Mouse (Mus musculus): ENCODE results near the gene Zic4. TPM values are rescaled to one million over a fixed set of nuclear protein-coding genes. Genes with fewer than 3 reads are reported as not detected.
A peak's percentile ranks its signal among the peaks of the same experiment; 100 is the strongest.

Gene Zic4
- polyA plus RNA-seq, 1 experiment from 2014 or later = not detected

DNA sequence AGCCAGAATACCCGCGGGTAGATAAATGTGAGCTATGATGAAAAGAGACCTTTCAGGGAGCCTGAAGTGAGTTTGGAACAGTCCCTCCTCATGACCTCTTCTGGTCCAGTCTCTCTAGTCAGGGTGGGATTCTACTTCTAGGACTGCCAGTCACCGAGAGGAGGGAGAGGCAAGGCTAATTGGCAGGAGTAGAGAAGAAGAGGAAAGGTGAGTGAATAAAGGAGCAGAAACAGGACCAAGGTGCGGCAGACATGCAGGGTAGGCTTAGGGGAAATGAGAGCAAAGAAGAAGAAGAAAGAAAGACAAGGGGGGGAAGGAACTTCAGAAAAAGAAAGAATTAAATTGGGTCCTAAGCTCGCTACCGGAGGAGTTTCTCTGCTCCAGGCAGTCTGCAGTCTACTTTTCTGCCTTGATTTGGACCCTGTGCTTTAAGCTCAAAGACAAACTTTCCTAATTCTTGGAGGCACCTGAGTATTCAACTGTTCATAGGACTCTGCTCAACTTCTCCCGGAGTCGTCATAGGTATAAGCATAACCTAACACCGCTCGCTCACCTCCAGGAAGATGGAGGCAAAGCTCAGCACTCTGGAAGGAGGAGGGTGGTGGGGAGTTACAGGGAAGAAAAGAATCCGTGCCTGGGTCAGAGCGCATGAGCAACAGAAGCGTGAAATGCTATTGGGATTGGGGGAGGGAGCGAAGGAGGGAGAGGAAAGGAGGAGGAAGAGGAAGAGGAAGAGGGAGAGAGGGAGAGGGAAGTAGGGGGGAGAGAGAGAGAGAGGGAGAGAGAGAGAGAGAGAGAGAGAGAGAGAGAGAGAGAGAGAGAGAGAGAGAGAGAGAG, 15.0 kb downstream of the Zic4 start:
- H3K9ac ChIP-seq (ENCODE audit: low read depth, low read length) = no peak overlapping the region
- no peak overlapping the region for H3K4me2 ChIP-seq (ENCODE audit: low read depth, low read length)
- no peak for ATAC-seq (ENCODE audit: low read depth)
- H3K36me3 ChIP-seq (ENCODE audit: control insufficient read depth, insufficient read depth) = no peaks in the 10 kb centered on the region
- whole genome bisulfite sequencing (ENCODE audit: insufficient replicate concordance) = 5% methylated on average over 14 of the region's 14 CpGs
- no peaks in the 10 kb centered on the region for H3K4me1 ChIP-seq (ENCODE audit: control insufficient read depth, low read depth, low read length)
- no peak overlapping the region for H3K27ac ChIP-seq (ENCODE audit: low read length)
- H3K27me3 ChIP-seq (ENCODE audit: control insufficient read depth, insufficient read depth, low read depth, low read length) = peaks cover 72% of the 10 kb centered on the region
- H3K9me3 ChIP-seq (replicated peaks; ENCODE audit: control insufficient read depth, low read length) = no peaks in the 10 kb centered on the region
- no peak overlapping the region for H3K4me3 ChIP-seq (ENCODE audit: low read depth, low read length)

GRCm38 (mm10) chr9:91377873-91378150, 15.6 kb downstream of the Zic4 start:
- Histone ChIP-seq H3K27ac (ENCODE audit: low read length) (no peak overlapping the region), H3K4me1 (ENCODE audit: control insufficient read depth, low read depth, low read length) (no peaks in the 10 kb centered on the region), H3K4me3 (ENCODE audit: low read depth, low read length) (no peak overlapping the region), H3K9ac (ENCODE audit: low read depth, low read length) (no peak overlapping the region), H3K36me3 (ENCODE audit: control insufficient read depth, insufficient read depth) (no peaks in the 10 kb centered on the region), H3K27me3 (ENCODE audit: control insufficient read depth, insufficient read depth, low read depth, low read length) (peaks cover 76% of the 10 kb centered on the region), H3K9me3 (replicated peaks; ENCODE audit: control insufficient read depth, low read length) (no peaks in the 10 kb centered on the region), H3K4me2 (ENCODE audit: low read depth, low read length) (no peak overlapping the region)
- 3% methylated on average over 15 of the region's 16 CpGs for WGBS (ENCODE audit: insufficient replicate concordance)
- no peak for ATAC-seq (ENCODE audit: low read depth)

DNA sequence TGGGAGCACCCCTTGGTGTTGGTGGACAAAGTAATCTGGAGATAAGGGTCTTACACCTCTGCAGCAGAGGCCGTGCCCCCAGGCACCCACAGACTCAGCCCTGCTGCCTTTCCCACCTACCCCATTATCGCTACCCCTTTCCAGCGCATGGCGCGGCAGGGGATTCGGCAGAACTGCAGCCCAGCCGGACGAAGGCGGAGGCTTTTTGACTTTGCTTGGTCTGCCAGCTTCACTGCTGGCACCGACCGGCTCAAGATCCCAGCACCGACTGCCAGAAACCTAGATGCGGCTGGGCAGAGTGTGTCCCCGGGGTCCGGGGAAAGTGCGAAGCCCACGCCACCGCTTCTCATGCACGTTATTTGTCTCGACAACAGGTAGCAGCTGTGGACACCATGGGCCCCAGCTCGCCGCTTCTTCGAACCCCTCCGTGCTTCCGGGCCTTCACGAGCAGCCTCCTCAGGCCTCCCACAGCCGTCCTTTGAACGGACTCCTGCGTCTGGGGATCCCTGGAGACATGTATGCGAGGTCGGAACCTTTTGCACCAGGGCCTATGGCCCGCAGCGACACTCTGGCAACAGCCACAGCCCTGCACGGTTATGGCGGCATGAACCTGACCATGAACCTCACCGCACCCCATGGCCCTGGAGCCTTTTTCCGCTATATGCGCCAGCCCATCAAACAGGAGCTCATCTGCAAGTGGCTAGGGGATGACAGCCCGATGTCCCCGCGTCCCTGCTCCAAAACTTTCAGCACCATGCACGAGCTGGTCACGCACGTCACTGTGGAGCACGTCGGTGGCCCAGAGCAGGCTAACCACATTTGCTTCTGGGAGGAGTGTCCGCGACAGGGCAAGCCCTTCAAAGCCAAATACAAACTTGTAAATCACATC, 16.4 kb downstream of the Zic4 start:
- no peaks in the 10 kb centered on the region for H3K36me3 ChIP-seq (ENCODE audit: control insufficient read depth, insufficient read depth)
- no peaks in the 10 kb centered on the region for H3K4me1 ChIP-seq (ENCODE audit: control insufficient read depth, low read depth, low read length)
- H3K9ac ChIP-seq (ENCODE audit: low read depth, low read length) = no peak overlapping the region
- WGBS (ENCODE audit: insufficient replicate concordance) = 2% methylated on average over 48 of the region's 48 CpGs
- no peaks in the 10 kb centered on the region for H3K9me3 ChIP-seq (replicated peaks; ENCODE audit: control insufficient read depth, low read length)
- H3K27me3 ChIP-seq (ENCODE audit: control insufficient read depth, insufficient read depth, low read depth, low read length) = peaks cover 82% of the 10 kb centered on the region
- no peak overlapping the region for H3K4me3 ChIP-seq (ENCODE audit: low read depth, low read length)
- no peak for ATAC-seq (ENCODE audit: low read depth)
- H3K27ac ChIP-seq (ENCODE audit: low read length) = no peak overlapping the region
- H3K4me2 ChIP-seq (ENCODE audit: low read depth, low read length) = no peak overlapping the region

DNA sequence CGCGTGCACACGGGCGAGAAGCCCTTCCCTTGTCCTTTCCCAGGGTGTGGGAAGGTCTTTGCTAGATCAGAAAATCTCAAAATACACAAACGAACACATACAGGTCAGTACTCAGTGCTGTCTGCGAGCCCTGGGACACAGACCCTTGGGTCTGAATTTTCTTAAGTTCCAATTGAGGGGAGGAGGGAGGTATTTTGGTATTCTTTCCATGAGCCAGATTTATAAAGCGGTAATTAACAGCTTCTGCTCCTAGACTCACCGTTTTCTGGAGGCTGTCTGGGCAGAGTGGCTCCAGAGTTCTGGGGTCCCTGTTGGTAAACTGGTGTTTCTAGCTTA, 17.1 kb downstream of the Zic4 start:
- Histone ChIP-seq H3K27ac (ENCODE audit: low read length) (no peak overlapping the region), H3K36me3 (ENCODE audit: control insufficient read depth, insufficient read depth) (no peaks in the 10 kb centered on the region), H3K9me3 (replicated peaks; ENCODE audit: control insufficient read depth, low read length) (no peaks in the 10 kb centered on the region), H3K4me2 (ENCODE audit: low read depth, low read length) (no peak overlapping the region), H3K9ac (ENCODE audit: low read depth, low read length) (no peak overlapping the region), H3K4me1 (ENCODE audit: control insufficient read depth, low read depth, low read length) (no peaks in the 10 kb centered on the region), H3K4me3 (ENCODE audit: low read depth, low read length) (no peak overlapping the region), H3K27me3 (ENCODE audit: control insufficient read depth, insufficient read depth, low read depth, low read length) (peaks cover 82% of the 10 kb centered on the region)
- ATAC-seq (ENCODE audit: low read depth) = no peak
- WGBS (ENCODE audit: insufficient replicate concordance) = under 1% methylated on average over 8 of the region's 8 CpGs

DNA sequence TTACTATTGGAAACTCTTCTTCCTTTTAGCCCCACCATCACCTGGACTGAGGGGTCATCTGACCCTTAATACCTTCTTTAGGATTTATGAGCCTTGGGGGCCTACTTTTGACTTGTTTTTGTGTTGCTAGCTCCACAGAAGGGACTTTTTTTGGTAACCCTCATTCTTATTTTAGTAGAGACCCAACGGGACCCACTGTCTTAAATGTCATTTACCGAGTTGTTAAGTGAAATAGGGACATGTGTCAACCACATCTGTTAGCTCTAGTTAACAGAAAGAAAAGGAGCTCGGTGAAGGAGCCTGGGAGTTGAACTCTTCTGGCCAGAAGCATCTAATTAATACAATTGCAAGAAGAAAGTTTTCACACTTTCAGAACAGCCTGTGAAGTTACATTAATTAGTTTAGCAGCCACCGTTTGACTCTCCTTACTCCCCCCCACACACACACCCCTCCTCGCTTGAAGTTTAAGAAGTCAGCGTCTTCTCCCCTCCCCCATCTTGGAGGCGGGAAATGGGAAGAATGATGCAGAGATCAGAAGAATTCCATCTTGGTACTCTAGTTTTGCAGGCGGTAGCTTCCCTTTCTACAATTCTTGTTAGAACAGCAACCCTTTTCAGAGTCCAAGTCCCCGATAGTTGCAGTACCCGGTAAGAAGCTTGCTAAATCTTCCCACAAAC, 17.7 kb downstream of the Zic4 start:
- Histone ChIP-seq H3K36me3 (ENCODE audit: control insufficient read depth, insufficient read depth) (no peaks in the 10 kb centered on the region), H3K4me3 (ENCODE audit: low read depth, low read length) (no peak overlapping the region), H3K27me3 (ENCODE audit: control insufficient read depth, insufficient read depth, low read depth, low read length) (peaks cover 84% of the 10 kb centered on the region), H3K4me1 (ENCODE audit: control insufficient read depth, low read depth, low read length) (no peaks in the 10 kb centered on the region), H3K27ac (ENCODE audit: low read length) (no peak overlapping the region), H3K9me3 (replicated peaks; ENCODE audit: control insufficient read depth, low read length) (no peaks in the 10 kb centered on the region), H3K9ac (ENCODE audit: low read depth, low read length) (no peak overlapping the region), H3K4me2 (ENCODE audit: low read depth, low read length) (no peak overlapping the region)
- 4% methylated on average over 10 of the region's 10 CpGs for WGBS (ENCODE audit: insufficient replicate concordance)
- ATAC-seq (ENCODE audit: low read depth) = no peak

DNA sequence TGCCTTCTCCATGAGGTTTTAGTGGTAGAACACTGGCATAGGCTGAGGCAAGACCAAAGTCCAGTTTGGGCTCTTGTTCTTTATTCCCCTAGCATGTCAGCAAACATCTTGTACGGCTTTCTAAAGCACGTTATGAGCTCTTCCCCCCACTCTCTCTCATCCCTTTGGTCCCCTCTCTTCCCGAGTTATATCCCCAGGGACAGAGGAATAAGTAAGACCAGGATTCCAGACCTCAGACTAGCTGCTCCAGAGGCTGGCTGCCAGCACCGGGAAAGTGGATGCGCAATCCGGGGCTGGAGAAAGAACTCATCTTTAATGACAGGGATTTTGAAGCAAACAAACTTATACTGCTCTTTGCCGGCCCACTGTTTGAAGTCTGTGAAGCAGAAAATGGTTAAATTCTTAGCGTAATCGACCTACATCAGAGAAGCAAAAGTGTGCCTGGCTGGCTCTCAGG, 18.3 kb downstream of the Zic4 start:
- Histone ChIP-seq H3K36me3 (ENCODE audit: control insufficient read depth, insufficient read depth) (no peaks in the 10 kb centered on the region), H3K4me3 (ENCODE audit: low read depth, low read length) (no peak overlapping the region), H3K9me3 (replicated peaks; ENCODE audit: control insufficient read depth, low read length) (no peaks in the 10 kb centered on the region), H3K27me3 (ENCODE audit: control insufficient read depth, insufficient read depth, low read depth, low read length) (peaks cover 90% of the 10 kb centered on the region), H3K9ac (ENCODE audit: low read depth, low read length) (no peak overlapping the region), H3K4me2 (ENCODE audit: low read depth, low read length) (no peak overlapping the region), H3K4me1 (ENCODE audit: control insufficient read depth, low read depth, low read length) (no peaks in the 10 kb centered on the region), H3K27ac (ENCODE audit: low read length) (no peak overlapping the region)
- no peak for ATAC-seq (ENCODE audit: low read depth)
- WGBS (ENCODE audit: insufficient replicate concordance) = 1% methylated on average over 9 of the region's 9 CpGs

DNA sequence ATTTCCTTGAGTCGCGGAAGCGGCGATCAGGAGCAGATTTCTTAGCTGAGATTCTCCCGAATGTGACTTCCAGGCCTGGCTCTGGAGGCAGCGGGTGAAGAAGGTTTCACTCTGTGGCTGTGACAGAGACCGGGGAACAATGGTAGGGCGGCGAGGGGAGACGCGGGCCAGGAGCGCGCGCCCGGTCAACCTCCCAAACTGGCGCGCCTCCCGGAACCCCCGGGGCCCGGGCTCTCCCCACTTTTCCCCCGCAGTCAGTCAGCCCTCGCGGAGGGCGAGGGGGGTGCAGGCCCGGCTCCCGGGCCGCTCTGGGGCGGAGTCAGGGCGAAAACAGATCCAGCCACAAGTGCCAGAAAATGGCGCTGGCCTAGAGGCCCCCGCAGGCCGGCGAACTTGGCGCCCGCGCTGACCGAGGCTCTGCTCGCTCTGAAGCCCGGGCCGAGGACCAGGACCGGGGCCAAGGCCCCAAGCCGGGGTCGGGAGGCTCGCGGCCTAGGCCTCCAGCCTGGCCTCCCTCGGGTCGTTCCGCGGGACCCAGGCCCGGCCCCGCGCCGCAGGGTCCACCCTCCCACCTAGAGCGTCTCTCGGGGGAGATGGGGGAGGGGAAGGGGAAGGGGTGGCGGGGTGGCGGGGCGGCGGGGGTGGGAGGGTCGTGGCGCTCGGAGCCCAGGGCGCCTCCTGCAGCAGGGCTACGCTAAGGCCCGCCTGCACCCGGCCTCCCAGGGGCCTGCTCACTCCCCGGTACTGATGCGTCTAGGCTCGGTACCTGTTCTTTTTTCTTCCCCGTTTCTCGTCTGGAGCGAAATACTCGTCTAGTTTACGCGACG, 19.3 kb downstream of the Zic4 start:
- H3K4me1 ChIP-seq (ENCODE audit: control insufficient read depth, low read depth, low read length) = no peaks in the 10 kb centered on the region
- peak overlapping the region; percentile 53 for H3K4me2 ChIP-seq (ENCODE audit: low read depth, low read length)
- H3K9me3 ChIP-seq (replicated peaks; ENCODE audit: control insufficient read depth, low read length) = no peaks in the 10 kb centered on the region
- H3K36me3 ChIP-seq (ENCODE audit: control insufficient read depth, insufficient read depth) = no peaks in the 10 kb centered on the region
- H3K27ac ChIP-seq (ENCODE audit: low read length) = no peak overlapping the region
- WGBS (ENCODE audit: insufficient replicate concordance) = under 1% methylated on average over 60 of the region's 76 CpGs
- peak overlapping the region; percentile 43 for H3K4me3 ChIP-seq (ENCODE audit: low read depth, low read length)
- H3K27me3 ChIP-seq (ENCODE audit: control insufficient read depth, insufficient read depth, low read depth, low read length) = peaks cover 99% of the 10 kb centered on the region
- no peak overlapping the region for H3K9ac ChIP-seq (ENCODE audit: low read depth, low read length)
- ATAC-seq (ENCODE audit: low read depth) = 0 out of 2 replicates have a peak, but pooled peaks have one; percentile 24

DNA sequence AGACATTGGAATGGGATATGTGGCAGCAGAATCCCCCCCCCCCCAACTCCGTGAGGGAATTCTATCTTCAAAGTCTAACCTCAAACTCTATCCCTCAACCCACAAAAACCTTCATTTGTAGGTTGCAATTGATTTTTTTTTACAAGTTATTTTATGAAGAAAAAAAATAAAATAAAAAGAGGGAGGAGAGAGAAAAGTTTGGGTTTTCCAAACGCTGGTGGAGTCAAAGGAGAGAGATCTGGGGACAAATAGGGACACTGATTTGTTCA, 19.8 kb downstream of the Zic4 start:
- no peaks in the 10 kb centered on the region for H3K36me3 ChIP-seq (ENCODE audit: control insufficient read depth, insufficient read depth)
- no peaks in the 10 kb centered on the region for H3K4me1 ChIP-seq (ENCODE audit: control insufficient read depth, low read depth, low read length)
- H3K27me3 ChIP-seq (ENCODE audit: control insufficient read depth, insufficient read depth, low read depth, low read length) = peaks cover 99% of the 10 kb centered on the region
- no peak overlapping the region for H3K4me2 ChIP-seq (ENCODE audit: low read depth, low read length)
- no peak overlapping the region for H3K9ac ChIP-seq (ENCODE audit: low read depth, low read length)
- H3K27ac ChIP-seq (ENCODE audit: low read length) = no peak overlapping the region
- H3K9me3 ChIP-seq (replicated peaks; ENCODE audit: control insufficient read depth, low read length) = no peaks in the 10 kb centered on the region
- WGBS (ENCODE audit: insufficient replicate concordance) = 2% methylated on average over 2 of the region's 2 CpGs
- no peak for ATAC-seq (ENCODE audit: low read depth)
- no peak overlapping the region for H3K4me3 ChIP-seq (ENCODE audit: low read depth, low read length)
